Mouse (Mus musculus): ENCODE results near the gene Gna11.

Gna11 gene

GRCm38 (mm10) chr10:81545161-81545747 is at the start of gene Gna11:
Gene Gna11 (minus strand): TSS chr10:81545190.
- peak; percentile 100 for DNase-seq (ENCODE audit: low spot score in 2 of 2)

GRCm38 (mm10) chr10:81593935-81594334 is 48.9 kb upstream of the Gna11 start:
- DNase-seq (ENCODE audit: low spot score in 2 of 2) = no peak

GRCm38 (mm10) chr10:81593223-81593622 is 48.2 kb upstream of the Gna11 start:
- no peak for DNase-seq (ENCODE audit: low spot score in 2 of 2)

- no peak for DNase-seq (ENCODE audit: low spot score in 2 of 2)
Measured at GRCm38 (mm10) chr10:81592631-81593030, 47.6 kb upstream of the Gna11 start.

GRCm38 (mm10) chr10:81591846-81592245 is 46.9 kb upstream of the Gna11 start:
- DNase-seq (ENCODE audit: low spot score in 2 of 2) = no peak

GRCm38 (mm10) chr10:81588739-81589138 is 43.7 kb upstream of the Gna11 start:
- no peak for DNase-seq (ENCODE audit: low spot score in 2 of 2)

GRCm38 (mm10) chr10:81583347-81583746 is 38.4 kb upstream of the Gna11 start:
- no peak for DNase-seq (ENCODE audit: low spot score in 2 of 2)

- no peak for DNase-seq (ENCODE audit: low spot score in 2 of 2)
Measured at GRCm38 (mm10) chr10:81580441-81581070, 35.6 kb upstream of the Gna11 start.

GRCm38 (mm10) chr10:81579967-81580366 is 35.0 kb upstream of the Gna11 start:
- no peak for DNase-seq (ENCODE audit: low spot score in 2 of 2)

GRCm38 (mm10) chr10:81575695-81576094 is 30.7 kb upstream of the Gna11 start:
- no peak for DNase-seq (ENCODE audit: low spot score in 2 of 2)

GRCm38 (mm10) chr10:81575208-81575631 is 30.2 kb upstream of the Gna11 start:
- DNase-seq (ENCODE audit: low spot score in 2 of 2) = no peak

GRCm38 (mm10) chr10:81574081-81575056 is 29.4 kb upstream of the Gna11 start, which contains the start of gene Tle2:
Gene Tle2 (plus strand): TSS chr10:81574561.
- DNase-seq (ENCODE audit: low spot score in 2 of 2) = no peak

- DNase-seq (ENCODE audit: low spot score in 2 of 2) = no peak
Measured at GRCm38 (mm10) chr10:81572975-81573374, 28.0 kb upstream of the Gna11 start.

GRCm38 (mm10) chr10:81572133-81572671 is 27.2 kb upstream of the Gna11 start:
- no peak for DNase-seq (ENCODE audit: low spot score in 2 of 2)

- peak; percentile 96 to 98 for DNase-seq (ENCODE audit: low spot score in 2 of 2)
Measured at GRCm38 (mm10) chr10:81571501-81571876, 26.5 kb upstream of the Gna11 start.

GRCm38 (mm10) chr10:81570831-81571500 is 26.0 kb upstream of the Gna11 start:
- peak; percentile 83 to 85 for DNase-seq (ENCODE audit: low spot score in 2 of 2)

GRCm38 (mm10) chr10:81570238-81570800 is 25.3 kb upstream of the Gna11 start:
- no peak for DNase-seq (ENCODE audit: low spot score in 2 of 2)

- no peak for DNase-seq (ENCODE audit: low spot score in 2 of 2)
Measured at GRCm38 (mm10) chr10:81569507-81570237, 24.7 kb upstream of the Gna11 start.

- DNase-seq (ENCODE audit: low spot score in 2 of 2) = no peak
Measured at GRCm38 (mm10) chr10:81568381-81569191, 23.6 kb upstream of the Gna11 start.
